ENCODE assay signal across 12 mouse cellular contexts in genomic region chr9:101495768-101496167, GRCm38 (mm10).
A peak's percentile ranks its signal among the peaks of the same experiment; 100 is the strongest.
DNase-seq lines count a peak whose midpoint lies in the region; ATAC-seq and TF ChIP-seq lines count a peak whose summit lies in the region.
"Had no signal": no experiment of that assay in that cellular context is flagged by ENCODE, and none has a peak within 500 bp of the region (broad histone marks: within the 10 kb centered on the region; RNA-seq: fewer than 3 reads in every experiment).

No protein-coding gene starts in this region.

- no peak for ATAC-seq in hindbrain, embryonic 13.5 days (ENCODE audit: low FRiP score)
- no peak for ATAC-seq in hindbrain, embryonic 14.5 days (ENCODE audit: low FRiP score)
- ATAC-seq in midbrain, embryonic 15.5 days (replicated peaks): no peak
- no peak for ATAC-seq in liver, postnatal 0 days

- 0 out of 2 replicates have a peak overlapping the region, but pooled peaks have one; percentile 8 for H3K4me2 ChIP-seq in hindbrain, embryonic 13.5 days
- no peak overlapping the region for H3K4me2 ChIP-seq in hindbrain, embryonic 14.5 days (replicated peaks)
- no peak overlapping the region for H3K4me2 ChIP-seq in midbrain, embryonic 15.5 days
- H3K4me2 ChIP-seq in liver, postnatal 0 days (ENCODE audit: low read depth, low read length): no peak overlapping the region
- H3K4me2 ChIP-seq: kidney, embryonic 15.5 days had no signal

- no peaks in the 10 kb centered on the region for H3K36me3 ChIP-seq in hindbrain, embryonic 13.5 days
- H3K36me3 ChIP-seq in hindbrain, embryonic 10.5 days: no peaks in the 10 kb centered on the region
- H3K36me3 ChIP-seq in hindbrain, embryonic 14.5 days (replicated peaks; ENCODE audit: control insufficient read depth, insufficient read depth): no peaks in the 10 kb centered on the region
- no peaks in the 10 kb centered on the region for H3K36me3 ChIP-seq in midbrain, embryonic 15.5 days (replicated peaks)
- no peaks in the 10 kb centered on the region for H3K36me3 ChIP-seq in liver, postnatal 0 days (replicated peaks; ENCODE audit: insufficient read depth, low read length)
- H3K36me3 ChIP-seq: kidney, embryonic 15.5 days had no signal

- TF ChIP-seq EP300 in liver, postnatal 0 days (IDR thresholded peaks at IDR 0.05; ENCODE audit: low read depth): no peak

- no peak overlapping the region for H3K4me3 ChIP-seq in hindbrain, embryonic 13.5 days
- no peak overlapping the region for H3K4me3 ChIP-seq in hindbrain, embryonic 10.5 days
- H3K4me3 ChIP-seq in hindbrain, embryonic 14.5 days (replicated peaks; ENCODE audit: low read length): no peak overlapping the region
- no peak overlapping the region for H3K4me3 ChIP-seq in midbrain, embryonic 15.5 days
- no peak overlapping the region for H3K4me3 ChIP-seq in liver, postnatal 0 days (ENCODE audit: low read depth, low read length)
- H3K4me3 ChIP-seq: kidney, embryonic 15.5 days had no signal

- H3K27ac ChIP-seq in hindbrain, embryonic 13.5 days: peak overlapping the region; percentile 81
- no peak overlapping the region; the same call in 1 of the 2 replicates for H3K27ac ChIP-seq in hindbrain, embryonic 10.5 days
- H3K27ac ChIP-seq in hindbrain, embryonic 14.5 days: peak overlapping the region; percentile 80
- H3K27ac ChIP-seq in midbrain, embryonic 15.5 days: peak overlapping the region; percentile 68
- H3K27ac ChIP-seq in liver, postnatal 0 days (ENCODE audit: low read depth): no peak overlapping the region
- H3K27ac ChIP-seq: kidney, embryonic 15.5 days had no signal

- 51% methylated on average over 6 of the region's 6 CpGs for WGBS in hindbrain, embryonic 13.5 days
- WGBS in hindbrain, embryonic 10.5 days: 86% methylated on average over 6 of the region's 6 CpGs
- 48% methylated on average over 6 of the region's 6 CpGs for WGBS in hindbrain, embryonic 14.5 days
- WGBS in midbrain, embryonic 15.5 days: 37% methylated on average over 6 of the region's 6 CpGs
- WGBS in liver, postnatal 0 days (ENCODE audit: insufficient replicate concordance): 74% methylated on average over 6 of the region's 6 CpGs

- no peak for TF ChIP-seq CTCF in brain, embryonic 14.5 days (IDR thresholded peaks at IDR 0.05; ENCODE audit: borderline replicate concordance, extremely low read depth, insufficient read depth, insufficient read length)
- no peak for TF ChIP-seq CTCF in liver, postnatal 0 days (IDR thresholded peaks at IDR 0.05; ENCODE audit: low read depth)

- H3K9ac ChIP-seq in hindbrain, embryonic 13.5 days: no peak overlapping the region
- 0 out of 2 replicates have a peak overlapping the region, but pooled peaks have one; percentile 9 for H3K9ac ChIP-seq in hindbrain, embryonic 14.5 days
- H3K9ac ChIP-seq in midbrain, embryonic 15.5 days: 0 out of 2 replicates have a peak overlapping the region, but pooled peaks have one; percentile 13
- H3K9ac ChIP-seq in liver, postnatal 0 days (replicated peaks): no peak overlapping the region
- H3K9ac ChIP-seq: kidney, embryonic 15.5 days had no signal

- no peaks in the 10 kb centered on the region for H3K27me3 ChIP-seq in hindbrain, embryonic 13.5 days
- no peaks in the 10 kb centered on the region for H3K27me3 ChIP-seq in hindbrain, embryonic 10.5 days (ENCODE audit: insufficient read depth, poor library complexity, severe bottlenecking)
- H3K27me3 ChIP-seq in hindbrain, embryonic 14.5 days (ENCODE audit: control insufficient read depth, insufficient read depth, low read length): no peaks in the 10 kb centered on the region
- no peaks in the 10 kb centered on the region for H3K27me3 ChIP-seq in midbrain, embryonic 15.5 days (replicated peaks)
- no peaks in the 10 kb centered on the region for H3K27me3 ChIP-seq in liver, postnatal 0 days (ENCODE audit: insufficient read depth, low read length)
- H3K27me3 ChIP-seq: kidney, embryonic 15.5 days had no signal

- H3K9me3 ChIP-seq in hindbrain, embryonic 13.5 days: no peaks in the 10 kb centered on the region
- H3K9me3 ChIP-seq in hindbrain, embryonic 10.5 days: no peaks in the 10 kb centered on the region
- no peaks in the 10 kb centered on the region for H3K9me3 ChIP-seq in hindbrain, embryonic 14.5 days (ENCODE audit: control insufficient read depth, low read length)
- no peaks in the 10 kb centered on the region for H3K9me3 ChIP-seq in midbrain, embryonic 15.5 days
- H3K9me3 ChIP-seq in liver, postnatal 0 days (ENCODE audit: low read length): no peaks in the 10 kb centered on the region
- H3K9me3 ChIP-seq: kidney, embryonic 15.5 days had no signal

- TF ChIP-seq POLR2A in brain, embryonic 14.5 days (IDR thresholded peaks at IDR 0.05; ENCODE audit: borderline replicate concordance, extremely low read depth, insufficient read depth, insufficient read length, poor library complexity, severe bottlenecking): no peak

- H3K4me1 ChIP-seq in hindbrain, embryonic 13.5 days (replicated peaks): peaks cover 17% of the 10 kb centered on the region
- H3K4me1 ChIP-seq in hindbrain, embryonic 10.5 days (replicated peaks): 0 out of 2 replicates have a peak, but pooled peaks cover 2% of the 10 kb centered on the region
- peaks cover 6% of the 10 kb centered on the region for H3K4me1 ChIP-seq in hindbrain, embryonic 14.5 days (replicated peaks; ENCODE audit: control insufficient read depth, insufficient read depth, low read length)
- peaks cover 12% of the 10 kb centered on the region for H3K4me1 ChIP-seq in midbrain, embryonic 15.5 days
- no peaks in the 10 kb centered on the region for H3K4me1 ChIP-seq in liver, postnatal 0 days (ENCODE audit: insufficient read depth)
- H3K4me1 ChIP-seq: kidney, embryonic 15.5 days had no signal

- DNase-seq in hindbrain, embryonic 10.5 days (ENCODE audit: low spot score): no peak
- DNase-seq in brain, embryonic 14.5 days (ENCODE audit: low read depth): peak; percentile 69
- DNase-seq in hindbrain, embryonic 14.5 days (ENCODE audit: low spot score): no peak
- no peak for DNase-seq in liver, postnatal 0 days
- no peak for DNase-seq in urinary bladder, adult 18-20 months (ENCODE audit: low spot score in 2 of 2)
- DNase-seq: adrenal gland, postnatal 36 days; heart, postnatal 36 days; lung, adult 2 months; thymus, postnatal 14 days had no signal

Comparison
In these comparisons a context has a peak if more than half of its experiments do, and no peak if none do; other contexts are left out.
1. H3K27ac ChIP-seq: peak in hindbrain, embryonic 13.5 days (single experiment), hindbrain, embryonic 14.5 days (single experiment) and midbrain, embryonic 15.5 days (single experiment); none in hindbrain, embryonic 10.5 days (single experiment) and liver, postnatal 0 days (single experiment).
2. H3K9ac ChIP-seq: peak in hindbrain, embryonic 14.5 days (single experiment) and midbrain, embryonic 15.5 days (single experiment); none in hindbrain, embryonic 13.5 days (single experiment) and liver, postnatal 0 days (single experiment).